Mouse (Mus musculus): Measurements from ENCODE around the gene Ptpra.

The Ptpra gene

DNA sequence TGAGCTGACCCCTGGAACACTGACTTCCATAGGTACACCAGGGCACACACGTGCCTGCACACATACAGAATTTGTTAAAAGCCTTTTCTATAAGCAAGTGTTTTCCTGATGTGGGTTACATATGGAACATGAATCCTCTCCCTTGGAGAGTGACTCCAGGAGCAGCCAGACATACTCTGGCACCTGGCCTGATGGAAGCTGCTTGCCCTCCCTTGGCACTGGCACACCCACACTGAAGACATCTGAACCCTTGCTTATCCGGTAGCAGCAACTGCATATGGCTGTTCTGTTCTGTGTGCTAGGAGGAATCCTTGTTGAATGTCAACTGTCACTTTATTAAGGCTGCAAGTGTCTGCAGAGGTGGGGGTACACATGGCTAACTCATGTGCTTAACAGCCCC lies 140.9 kb downstream of the Ptpra start:
- in situ Hi-C loops (cut with MboI, MseI), result no loop called here

DNA sequence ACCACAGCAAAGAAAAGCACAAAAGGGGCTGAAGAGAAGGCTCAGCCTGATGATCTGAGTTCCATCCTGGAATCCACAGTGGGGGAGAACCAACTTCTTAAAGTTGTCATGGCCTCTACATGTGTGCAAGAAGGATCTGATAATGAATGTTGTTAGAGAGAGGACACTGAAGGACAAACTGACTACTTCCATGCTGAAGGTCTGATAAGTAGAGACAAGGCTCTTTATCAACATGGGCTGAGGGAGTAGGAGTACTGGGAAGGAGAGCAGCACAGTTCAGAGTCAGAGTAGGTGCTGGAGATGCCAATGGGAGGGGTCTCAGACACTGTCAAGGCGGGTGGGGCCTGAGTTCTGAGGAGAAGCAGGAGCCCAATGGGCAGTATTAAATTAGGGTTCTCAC lies 145.5 kb downstream of the Ptpra start:
- in situ Hi-C loops (cut with MboI, MseI), result no loop called here

DNA sequence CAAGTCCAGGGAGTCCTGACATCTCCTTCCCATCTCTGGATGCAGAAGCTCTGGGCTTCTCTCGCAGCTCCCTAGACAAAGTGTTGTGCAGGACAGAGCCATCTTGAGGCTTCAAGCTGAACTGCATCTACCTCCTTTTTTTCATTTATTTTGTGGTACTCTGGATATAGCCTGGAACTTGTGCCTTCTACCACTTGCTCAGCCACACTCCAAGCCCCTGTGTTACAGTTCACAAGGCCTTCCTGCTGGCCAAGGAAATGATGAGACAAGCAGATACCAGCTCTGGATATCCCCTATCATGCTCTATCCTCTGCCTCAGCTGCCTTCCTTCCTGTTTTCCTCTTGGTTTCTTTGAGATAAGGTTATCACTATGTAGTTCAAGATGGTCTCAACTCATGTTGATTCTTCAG lies 147.5 kb downstream of the Ptpra start:
- in situ Hi-C loops (cut with MboI, MseI), result no loop called here

DNA sequence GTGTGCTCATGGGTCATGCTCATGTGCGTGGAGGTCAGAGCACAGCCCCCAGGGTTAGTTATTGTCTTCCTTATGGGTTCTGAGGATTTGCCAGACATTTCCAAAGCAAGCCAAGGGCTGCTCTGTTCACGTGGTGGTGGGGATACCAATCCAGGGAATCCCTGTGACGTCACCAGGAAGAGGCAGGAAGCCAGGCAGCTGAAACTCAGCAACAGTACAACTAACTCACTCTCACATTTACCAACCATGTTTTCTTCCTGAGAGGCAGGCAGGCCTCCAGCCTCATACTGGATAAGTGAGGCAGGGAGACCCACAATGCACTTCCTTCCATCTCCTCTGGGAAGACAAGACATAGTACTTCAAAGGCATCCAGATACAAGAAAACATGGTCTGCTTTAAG lies 148.3 kb downstream of the Ptpra start:
- in situ Hi-C loops (cut with MboI, MseI), result no loop called here

DNA sequence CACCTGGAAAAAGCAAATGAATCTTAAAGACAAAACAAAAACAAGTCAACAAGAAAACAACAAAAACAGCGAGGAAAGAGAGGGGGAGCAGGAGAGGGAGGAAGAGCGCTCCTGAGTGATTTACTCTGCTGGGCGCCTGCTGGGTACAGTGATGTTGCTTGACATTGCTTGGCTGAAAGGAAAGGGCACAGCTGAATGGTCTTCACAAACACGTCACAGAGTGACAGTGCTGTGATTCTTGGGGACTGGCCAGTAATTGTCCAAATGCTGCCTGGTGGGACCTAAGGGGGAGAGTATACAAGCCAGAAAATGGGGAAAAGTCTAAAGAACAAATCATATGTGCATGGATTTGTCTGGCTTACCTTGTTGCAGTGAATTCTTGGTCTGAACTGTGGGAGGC lies 152.1 kb downstream of the Ptpra start:
- in situ Hi-C loops (cut with MboI, MseI), result no loop called here
